Mouse (Mus musculus) G1E (cell line): ENCODE results near the gene Masp1. TPM values are rescaled to one million over a fixed set of nuclear protein-coding genes. Genes with fewer than 3 reads are reported as not detected.

ENCODE experiments used
- ATAC-seq: 2 replicates; pipeline ENCODE4 v1.8.0; 2016; ENCODE audit warnings: mild to moderate bottlenecking; ENCODE audit not compliant: insufficient number of reproducible peaks, poor library complexity, low FRiP score, severe bottlenecking; ENCODE audit errors: extremely low read depth
- DNase-seq: peaks from one replicate; pipeline ENCODE4 v3.0.0; 2012; ENCODE audit warnings: low spot score
- H3K27me3 ChIP-seq: 2 replicates; pipeline ENCODE4 v1.6.1; 2012; ENCODE audit warnings: mild to moderate bottlenecking, low read length, inconsistent platforms; ENCODE audit not compliant: insufficient read depth
- H3K36me3 ChIP-seq: replicated peaks from 2 replicates; pipeline ENCODE3; 2012; ENCODE audit warnings: mild to moderate bottlenecking, inconsistent platforms
- H3K4me1 ChIP-seq: 2 replicates; pipeline ENCODE4 v1.6.1; 2012; ENCODE audit warnings: low read depth, low read length, inconsistent platforms, mixed read lengths; ENCODE audit not compliant: insufficient read depth
- H3K4me3 ChIP-seq: 2 replicates; pipeline ENCODE4 v1.5.1; 2012; ENCODE audit warnings: low read depth, mild to moderate bottlenecking, inconsistent platforms, low read length, moderate library complexity, mixed read lengths
- H3K9me3 ChIP-seq: replicated peaks from 2 replicates; pipeline ENCODE4 v1.6.1; 2012; ENCODE audit warnings: inconsistent platforms
- CTCF ChIP-seq: IDR thresholded peaks from 2 replicates; pipeline ENCODE4 v1.5.1; 2012; ENCODE audit warnings: low read depth, low read length, inconsistent platforms, mixed read lengths
- GATA1 ChIP-seq: IDR thresholded peaks from 2 replicates; pipeline ENCODE4 v1.6.1; 2012; ENCODE audit warnings: borderline replicate concordance, low read length, inconsistent platforms, mixed read lengths
- GATA2 ChIP-seq: IDR thresholded peaks from 2 replicates; pipeline ENCODE4 v1.6.1; 2012; ENCODE audit warnings: low read depth, low read length, inconsistent platforms, borderline replicate concordance
- POLR2AphosphoS5 ChIP-seq: IDR thresholded peaks from 2 replicates; pipeline ENCODE4 v1.6.1; 2012; ENCODE audit warnings: low read depth, low read length, inconsistent platforms; ENCODE audit not compliant: insufficient replicate concordance
- TAL1 ChIP-seq: conservative IDR thresholded peaks from 2 replicates; pipeline ENCODE4 v1.6.1; 2012; ENCODE audit warnings: low read depth, low read length, inconsistent platforms, mixed read lengths
- polyA plus RNA-seq: library from polyadenylated mRNA; stranded (reverse); fragments of >175 nt; gene quantifications from 2 replicates; pipeline ENCODE4 v1.2.3, GENCODE M21; 2012
- total RNA-seq, 2 experiments: library from RNA; stranded (forward) in 1 of 2; stranded (reverse) in 1 of 2; fragments of 200-1000 nt in 1 of 2; fragments of >200 nt in 1 of 2; fragmentation: Nextera tagmentation in 1 of 2; gene quantifications; 2 replicates each; pipeline ENCODE4 v1.2.3; 2014 to 2017

The Masp1 gene
- total and polyA plus RNA-seq, 3 experiments: 0.27 TPM; not detected in 2

DNA sequence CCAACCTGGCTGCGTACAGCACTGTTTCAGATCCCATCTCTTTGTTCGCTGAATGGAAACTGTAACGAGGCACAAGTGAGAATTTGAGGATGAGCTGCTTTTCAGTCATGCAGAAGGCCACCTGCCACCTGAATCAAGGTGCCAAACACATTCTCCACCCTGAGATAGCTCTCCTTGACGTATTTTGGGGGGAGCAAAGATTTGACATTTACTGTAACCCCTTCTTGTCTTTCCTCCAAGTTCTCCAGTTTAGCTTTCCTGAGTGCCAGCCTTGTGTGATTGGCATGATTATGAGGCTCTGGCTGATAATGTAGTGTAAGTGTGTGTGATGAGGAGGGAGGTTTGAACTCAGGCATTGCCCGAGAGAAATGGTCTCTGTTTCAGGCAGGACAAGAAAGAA, 1.5 kb upstream of the Masp1 start:
- no peak for ATAC-seq
- Histone ChIP-seq H3K27me3 (no peaks in the 10 kb centered on the region), H3K9me3 (peaks cover 32% of the 10 kb centered on the region), H3K36me3 (no peaks in the 10 kb centered on the region), H3K4me3 (no peak overlapping the region), H3K4me1 (no peaks in the 10 kb centered on the region)
- TF ChIP-seq TAL1 (no peak), POLR2AphosphoS5 (no peak), CTCF (no peak), GATA2 (no peak), GATA1 (no peak)
- no peak for DNase-seq

DNA sequence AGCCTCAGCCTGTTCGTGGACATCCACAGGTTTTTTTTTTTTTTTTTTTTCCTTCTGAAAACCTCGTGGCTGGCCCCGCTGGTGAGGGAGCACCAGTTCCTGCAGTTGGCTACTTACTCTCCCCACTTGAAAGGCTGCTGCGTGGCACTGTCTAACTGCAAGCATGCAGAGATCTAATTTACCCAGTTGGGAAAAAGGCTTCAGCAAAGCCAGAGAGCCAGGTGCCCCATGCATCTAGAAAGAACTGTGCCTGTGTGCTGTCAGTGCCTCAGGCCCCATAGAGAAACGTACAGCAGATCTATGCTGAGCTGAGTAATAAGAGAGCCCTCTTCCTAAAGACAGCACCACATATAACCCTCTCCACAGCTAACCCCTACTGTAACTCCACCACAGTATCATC, 477 bp upstream of the Masp1 start:
- ATAC-seq: no peak
- Histone ChIP-seq H3K4me3 (no peak overlapping the region), H3K36me3 (no peaks in the 10 kb centered on the region), H3K9me3 (peaks cover 33% of the 10 kb centered on the region), H3K4me1 (no peaks in the 10 kb centered on the region), H3K27me3 (no peaks in the 10 kb centered on the region)
- no peak for TF ChIP-seq GATA1
- no peak for TF ChIP-seq TAL1
- TF ChIP-seq CTCF: no peak
- TF ChIP-seq POLR2AphosphoS5: no peak
- TF ChIP-seq GATA2: no peak
- DNase-seq: no peak

DNA sequence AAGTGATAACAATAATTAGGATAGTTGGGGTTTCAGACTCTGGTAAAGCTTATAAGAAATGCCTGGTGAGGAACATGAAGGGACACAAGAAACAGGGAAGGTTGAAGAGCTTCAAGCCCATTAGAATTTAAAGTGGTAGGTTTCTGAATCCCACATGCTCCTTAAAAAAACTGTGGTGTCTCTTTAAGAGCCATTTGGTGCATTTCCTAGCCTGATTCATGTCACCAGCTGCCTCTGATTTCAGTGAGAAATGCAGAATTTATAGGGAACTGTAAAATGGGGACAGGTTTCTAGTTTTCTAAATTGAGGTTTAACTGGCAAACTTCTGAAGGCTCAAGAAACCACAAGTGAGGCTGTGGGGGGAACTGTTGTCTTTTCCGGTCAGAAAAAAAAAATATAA, 844 bp downstream of the Masp1 start:
- H3K4me3 ChIP-seq: no peak overlapping the region
- peaks cover 33% of the 10 kb centered on the region for H3K9me3 ChIP-seq
- ATAC-seq: no peak

DNA sequence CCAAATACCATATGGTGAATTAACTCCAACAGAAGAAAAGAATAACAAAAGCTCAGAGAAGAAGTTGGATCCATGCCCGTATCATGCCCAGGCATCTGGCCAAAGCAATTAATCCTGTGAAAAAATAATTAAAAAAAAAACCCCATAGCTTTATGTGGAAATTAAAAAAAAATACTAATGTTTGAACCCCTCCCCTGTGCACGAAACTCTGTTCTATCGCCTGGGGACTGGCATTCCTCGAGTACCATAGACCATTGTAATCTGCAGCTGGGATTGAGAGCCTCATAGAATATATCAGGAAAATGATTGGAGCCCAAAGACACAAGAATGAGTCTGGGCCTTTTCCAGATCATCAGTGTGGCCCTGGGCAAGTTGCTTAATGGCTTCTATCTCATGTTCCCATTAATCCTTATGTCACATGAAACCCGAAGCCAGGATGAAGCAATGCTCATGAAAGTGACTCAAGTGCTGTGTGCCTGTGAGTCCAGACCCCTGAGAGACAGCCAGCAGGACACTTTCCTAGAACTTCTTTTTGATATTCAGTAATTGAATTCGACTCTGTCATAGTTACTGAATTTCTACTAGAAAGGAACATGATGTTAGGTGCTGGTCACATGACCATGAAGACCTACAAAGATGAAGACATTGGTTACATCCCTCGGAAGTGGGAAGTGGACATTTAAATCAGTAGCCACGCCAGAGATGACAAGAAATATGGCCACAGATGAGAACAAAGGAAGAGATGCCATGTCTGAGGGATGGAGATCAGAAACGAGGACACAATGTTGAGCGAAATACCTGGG, 1.8 kb downstream of the Masp1 start:
- Histone ChIP-seq H3K9me3 (peaks cover 36% of the 10 kb centered on the region), H3K36me3 (no peaks in the 10 kb centered on the region), H3K27me3 (no peaks in the 10 kb centered on the region), H3K4me3 (no peak overlapping the region), H3K4me1 (no peaks in the 10 kb centered on the region)
- no peak for TF ChIP-seq GATA2
- TF ChIP-seq CTCF: no peak
- no peak for TF ChIP-seq POLR2AphosphoS5
- no peak for TF ChIP-seq GATA1
- TF ChIP-seq TAL1: no peak
- DNase-seq (no peak), ATAC-seq (no peak)

More for the DNA sequence above, 844 bp downstream of the Masp1 start:
- no peaks in the 10 kb centered on the region for H3K27me3 ChIP-seq
- no peak for DNase-seq
- no peak for TF ChIP-seq CTCF
- no peaks in the 10 kb centered on the region for H3K4me1 ChIP-seq
- H3K36me3 ChIP-seq: no peaks in the 10 kb centered on the region

DNA sequence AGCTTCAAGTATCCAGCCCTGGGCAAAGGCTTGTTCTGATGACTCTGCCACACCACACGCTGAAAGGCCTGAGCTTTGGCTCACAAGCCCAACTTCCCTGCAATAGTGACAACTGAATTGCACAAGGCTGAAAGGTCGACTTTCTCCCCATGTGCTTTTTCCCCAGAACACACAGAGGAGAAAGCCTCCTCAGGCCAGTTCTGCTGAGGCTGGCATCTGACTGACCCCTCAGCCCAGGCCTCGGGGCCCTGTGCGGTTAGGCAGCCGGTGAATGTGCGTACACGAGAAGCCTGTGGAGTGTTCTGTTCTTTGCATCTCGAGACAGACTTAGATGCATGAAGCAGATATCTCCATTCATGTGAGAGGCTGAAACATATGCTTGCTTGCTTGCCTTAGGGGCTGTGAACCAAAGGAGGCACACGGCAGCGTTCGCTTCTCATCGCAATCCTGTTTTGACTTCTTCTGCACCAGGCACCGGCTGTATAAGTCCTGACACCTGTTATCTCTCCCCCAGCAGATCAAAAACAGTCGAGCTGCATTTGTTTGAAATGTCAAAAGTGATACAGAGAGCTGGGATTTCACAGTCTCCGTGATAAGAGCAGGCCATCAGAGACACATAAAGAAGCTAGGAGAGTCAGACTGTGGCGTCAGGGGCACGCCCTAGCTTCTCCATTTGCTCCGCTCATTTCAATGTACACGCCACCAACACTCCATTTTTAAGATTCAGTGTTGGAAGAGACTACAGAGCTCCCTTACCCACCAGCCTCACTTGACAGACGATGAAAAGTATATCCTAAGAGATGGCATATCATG, 2.7 kb downstream of the Masp1 start:
- no peak for TF ChIP-seq GATA1
- TF ChIP-seq TAL1: no peak
- TF ChIP-seq CTCF: no peak
- TF ChIP-seq GATA2: no peak
- no peak for TF ChIP-seq POLR2AphosphoS5
- no peaks in the 10 kb centered on the region for H3K4me1 ChIP-seq
- H3K9me3 ChIP-seq: peaks cover 37% of the 10 kb centered on the region
- no peaks in the 10 kb centered on the region for H3K36me3 ChIP-seq
- DNase-seq (no peak), ATAC-seq (no peak)
- no peaks in the 10 kb centered on the region for H3K27me3 ChIP-seq
- no peak overlapping the region for H3K4me3 ChIP-seq

DNA sequence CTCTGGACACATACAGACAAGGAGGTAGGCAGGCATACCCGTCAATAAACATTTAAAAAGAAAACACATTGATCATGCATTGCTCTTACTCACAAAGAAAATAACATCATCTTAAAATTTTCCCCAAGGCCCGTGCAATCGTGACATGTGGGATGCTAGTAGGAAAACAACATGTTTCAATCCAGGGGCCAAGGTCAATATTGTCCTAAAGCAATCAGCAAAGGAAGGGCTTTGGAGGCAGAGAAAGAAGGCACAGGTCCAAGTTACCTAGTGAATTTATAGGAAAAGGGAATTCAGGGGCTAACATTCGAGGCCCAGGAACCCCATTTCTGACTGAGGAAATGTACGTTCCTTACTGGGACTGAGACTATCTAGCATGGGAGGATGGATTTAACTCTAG, 3.4 kb downstream of the Masp1 start:
- no peak for TF ChIP-seq GATA1
- no peak for TF ChIP-seq POLR2AphosphoS5
- TF ChIP-seq GATA2: no peak
- no peak for TF ChIP-seq TAL1
- no peak for TF ChIP-seq CTCF
- DNase-seq: no peak
- no peaks in the 10 kb centered on the region for H3K4me1 ChIP-seq
- peaks cover 36% of the 10 kb centered on the region for H3K9me3 ChIP-seq
- no peak overlapping the region for H3K4me3 ChIP-seq
- H3K27me3 ChIP-seq: no peaks in the 10 kb centered on the region
- no peak for ATAC-seq
- no peaks in the 10 kb centered on the region for H3K36me3 ChIP-seq
